Mouse (Mus musculus) forelimb bud, embryonic 11.5 days (tissue): ENCODE data around the gene Iqschfp.

Experiments
- DNase-seq: peaks from one replicate; pipeline ENCODE4 v3.0.0-alpha.2; 2012; ENCODE audit warnings: low read depth, low spot score

The Iqschfp gene

GRCm38 (mm10) chr3:68421849-68422248 is 529.8 kb downstream of the Iqschfp start:
- DNase-seq, result no peak

GRCm38 (mm10) chr3:68428081-68428480 is 536.0 kb downstream of the Iqschfp start:
- DNase-seq, result no peak

GRCm38 (mm10) chr3:68434435-68434834 is 542.4 kb downstream of the Iqschfp start:
- no peak for DNase-seq

- DNase-seq, result no peak
These were observed 542.9 kb downstream of the Iqschfp start for GRCm38 (mm10) chr3:68434897-68435296.

DNA sequence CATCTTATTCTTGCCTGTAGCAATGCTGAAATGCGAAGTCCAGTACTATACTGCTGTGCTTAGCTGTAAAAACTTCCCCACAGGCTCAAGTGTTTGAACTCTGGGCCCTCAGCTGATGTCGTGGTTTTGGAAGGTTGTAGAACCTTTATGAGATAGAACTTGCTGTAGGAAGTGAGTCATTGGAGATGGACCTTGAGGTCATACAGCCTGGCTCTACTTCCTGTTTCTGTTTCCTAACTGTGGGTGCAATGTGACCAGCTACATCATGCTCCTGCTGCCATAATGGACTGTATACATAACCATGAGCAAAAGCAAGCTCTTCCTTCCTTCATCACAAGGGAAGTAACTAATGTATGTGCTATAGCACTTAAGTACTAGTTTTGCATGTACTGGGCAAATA is 556.4 kb downstream of the Iqschfp start:
- DNase-seq, result no peak

DNA sequence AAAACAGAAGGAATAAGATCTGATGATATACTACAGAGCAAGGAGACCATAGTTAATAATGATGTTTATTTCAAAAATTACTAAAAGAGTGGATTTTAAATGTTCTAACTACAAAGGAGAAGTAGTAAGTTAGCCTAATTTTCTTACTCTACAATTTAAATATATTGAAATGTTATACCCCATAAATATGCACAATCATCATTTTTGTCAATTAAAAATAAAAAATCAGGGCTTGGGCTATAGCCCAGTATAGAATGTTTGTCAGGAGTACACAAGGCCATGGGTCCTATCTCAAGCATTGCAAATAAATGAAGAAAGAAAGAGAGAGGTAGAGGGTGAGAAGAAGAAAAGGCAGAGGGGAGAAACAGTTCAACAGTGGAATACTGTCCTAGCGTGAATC is 559.6 kb downstream of the Iqschfp start:
- no peak for DNase-seq

DNA sequence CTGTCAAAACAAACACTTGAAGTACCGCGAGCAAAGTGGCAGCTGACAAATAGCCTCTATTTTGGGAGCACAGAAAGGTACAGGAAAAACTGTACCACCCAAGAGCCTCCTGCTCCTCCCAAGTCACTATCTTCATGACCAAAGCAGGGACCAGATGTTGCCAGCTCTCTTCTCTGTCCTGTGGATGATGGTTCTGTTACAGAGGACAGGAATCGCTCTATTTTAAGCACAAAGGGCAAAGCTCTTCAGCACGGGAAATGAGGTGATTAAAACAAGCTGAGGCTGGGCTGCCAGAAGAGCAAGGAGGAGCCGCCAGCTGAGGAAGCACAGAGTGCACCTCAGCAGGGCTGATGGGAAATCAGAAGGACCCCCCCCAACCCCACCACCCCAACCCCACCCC is 561.2 kb downstream of the Iqschfp start:
- peak; percentile 51 for DNase-seq

DNA sequence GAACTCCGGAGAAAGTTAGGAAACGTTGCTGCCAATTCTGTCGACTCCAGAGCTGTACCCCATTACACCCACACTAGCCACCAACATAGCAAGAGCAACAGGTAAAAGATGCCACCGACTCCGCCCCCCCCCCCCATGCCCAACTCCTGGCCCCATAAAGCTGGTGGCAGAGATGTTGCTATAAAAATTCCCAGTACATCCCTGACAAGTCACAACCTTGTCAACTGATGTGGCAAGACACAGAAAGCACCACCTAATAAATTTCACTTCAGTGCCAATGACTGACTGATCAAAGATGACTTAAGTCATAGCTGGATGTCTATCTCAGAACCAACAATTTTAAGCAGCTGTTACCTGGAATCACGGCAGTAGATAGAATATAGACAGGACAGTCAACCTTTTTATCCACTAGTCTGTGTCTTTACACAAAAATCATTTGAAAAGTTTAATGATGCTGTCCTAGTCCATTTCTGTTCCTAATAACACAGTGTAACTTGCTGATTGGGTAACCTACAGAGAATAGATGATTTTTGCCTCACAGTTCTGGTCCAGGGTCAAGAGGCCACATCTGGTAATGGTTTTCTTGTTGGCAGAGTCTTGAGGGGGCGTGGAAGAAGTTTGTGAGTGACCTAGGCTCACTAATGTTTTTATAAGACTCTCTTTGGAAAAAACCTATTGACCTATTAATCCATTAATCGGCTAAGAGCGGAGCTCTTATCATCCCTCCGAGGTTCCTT is 561.9 kb downstream of the Iqschfp start:
- peak; percentile 68 for DNase-seq

- no peak for DNase-seq
These were observed 574.6 kb downstream of the Iqschfp start for GRCm38 (mm10) chr3:68466643-68467042.

DNA sequence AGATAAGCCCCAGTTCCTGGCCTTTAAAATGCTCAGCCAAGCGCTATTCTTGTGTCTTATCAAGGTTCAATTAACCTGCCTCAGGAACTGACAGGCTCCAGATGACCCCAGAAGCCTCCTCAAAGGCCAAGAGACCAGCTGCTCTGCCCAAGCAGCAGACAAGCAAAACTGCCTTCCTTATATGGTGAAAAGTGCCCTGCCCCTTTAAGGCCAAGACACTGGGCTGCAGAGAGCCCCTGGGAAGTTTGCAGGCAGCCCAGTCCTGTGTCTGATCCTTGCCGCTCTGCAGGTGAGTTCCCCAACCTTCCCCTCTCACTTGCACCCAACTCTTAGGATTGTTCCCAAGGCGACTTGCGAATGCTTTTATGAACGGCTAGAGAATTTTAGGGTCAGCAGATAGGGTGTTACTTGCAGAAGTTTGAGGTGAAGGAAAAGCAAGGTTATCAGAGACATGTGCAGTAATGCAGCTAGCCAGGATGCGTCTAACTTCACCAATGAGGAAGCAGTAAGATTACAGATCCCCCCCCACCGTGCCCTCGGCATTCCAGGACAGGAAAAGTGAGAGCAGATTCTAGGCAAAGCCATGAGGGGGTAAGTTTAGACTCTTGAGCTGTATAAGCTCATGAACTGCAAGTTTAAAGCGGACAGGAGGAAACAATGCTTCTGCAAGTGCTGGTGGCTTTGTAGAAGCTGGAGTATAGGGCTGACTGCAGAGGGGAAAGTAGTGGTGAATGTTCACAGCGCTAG is 576.1 kb downstream of the Iqschfp start:
- DNase-seq, result no peak

DNA sequence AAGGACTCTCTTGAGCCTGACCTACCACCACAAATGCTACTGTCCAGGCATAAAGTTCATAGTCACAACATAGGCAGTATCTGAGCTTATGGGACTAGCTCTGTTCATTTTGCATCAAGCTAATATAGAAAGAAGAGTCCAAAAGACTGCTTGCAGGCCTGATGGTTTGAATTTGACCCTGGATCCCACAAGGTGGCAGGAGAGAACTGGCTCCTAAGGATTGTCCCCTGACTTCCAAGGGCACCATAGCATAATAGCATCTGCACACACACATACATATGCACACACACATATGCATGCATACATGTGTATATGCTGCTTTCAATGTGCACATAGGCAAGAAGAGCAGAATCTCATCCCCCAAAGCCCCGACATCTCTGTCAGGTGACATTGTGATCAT is 577.6 kb downstream of the Iqschfp start:
- no peak for DNase-seq

DNA sequence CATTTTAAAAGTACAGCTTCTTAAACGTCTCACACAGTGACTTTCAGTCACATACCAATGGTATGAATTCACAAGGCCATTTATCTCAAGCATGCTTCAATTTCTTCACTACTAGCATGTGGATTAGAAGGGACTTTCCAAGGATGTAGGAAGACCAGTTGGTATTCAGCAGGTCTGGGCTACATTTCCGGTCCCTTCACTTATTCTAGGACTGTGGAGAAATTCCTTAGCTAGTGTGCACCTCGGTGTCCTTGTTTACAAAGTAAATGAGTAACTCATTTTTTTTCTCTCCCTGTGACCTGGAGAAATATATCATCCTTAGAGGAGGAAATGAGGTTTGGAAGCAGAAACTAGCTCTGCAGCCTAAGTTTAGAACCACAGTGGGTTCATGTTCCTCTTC is 578.0 kb downstream of the Iqschfp start:
- no peak for DNase-seq

DNA sequence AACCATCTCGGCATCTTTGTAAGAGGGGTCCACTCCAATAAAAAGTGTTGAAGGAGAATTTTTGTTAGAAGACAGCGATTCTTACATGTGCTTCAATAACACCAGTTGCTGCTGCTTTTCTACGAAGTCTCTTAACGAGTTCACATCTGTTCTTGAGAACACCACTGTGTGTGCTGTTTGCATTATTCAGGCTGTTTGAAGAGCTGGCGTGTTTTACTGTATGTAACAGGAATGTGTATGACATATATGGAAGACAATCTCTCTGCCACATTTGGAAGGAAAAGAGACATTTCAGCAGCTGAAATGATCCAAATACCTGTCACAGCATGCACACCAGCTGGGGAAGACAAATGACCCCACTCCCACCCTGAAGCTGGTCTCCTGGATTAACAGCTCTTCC is 578.6 kb downstream of the Iqschfp start:
- DNase-seq, result no peak

GRCm38 (mm10) chr3:68476336-68476735 is 584.3 kb downstream of the Iqschfp start:
- no peak for DNase-seq

- no peak for DNase-seq
These were observed 585.4 kb downstream of the Iqschfp start for GRCm38 (mm10) chr3:68477478-68477877.

- DNase-seq, result no peak
These were observed 587.2 kb downstream of the Iqschfp start for GRCm38 (mm10) chr3:68479266-68479665.

- no peak for DNase-seq
These were observed 591.5 kb downstream of the Iqschfp start for GRCm38 (mm10) chr3:68483517-68483916.

DNA sequence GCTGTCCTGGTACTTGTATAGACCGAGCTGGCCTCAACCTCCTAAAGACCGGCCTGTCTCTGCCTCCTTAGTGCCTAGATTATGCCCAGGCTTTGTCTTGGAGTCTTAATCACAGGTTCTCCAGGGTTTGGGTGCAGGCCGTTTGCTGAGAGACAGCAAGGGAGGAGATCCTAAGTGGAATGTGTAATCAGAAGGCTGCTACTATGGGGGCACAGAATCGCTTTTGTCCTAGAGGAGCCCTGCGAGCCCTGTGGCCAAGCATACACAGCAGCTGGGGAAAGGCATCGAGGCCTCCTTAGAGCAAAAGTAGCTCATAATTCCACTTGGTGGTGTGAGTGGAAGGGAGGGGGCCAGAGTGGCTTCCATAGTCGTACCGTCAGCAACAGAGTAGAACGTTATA is 592.0 kb downstream of the Iqschfp start:
- no peak for DNase-seq

GRCm38 (mm10) chr3:68484561-68484960 is 592.5 kb downstream of the Iqschfp start:
- DNase-seq, result no peak

DNA sequence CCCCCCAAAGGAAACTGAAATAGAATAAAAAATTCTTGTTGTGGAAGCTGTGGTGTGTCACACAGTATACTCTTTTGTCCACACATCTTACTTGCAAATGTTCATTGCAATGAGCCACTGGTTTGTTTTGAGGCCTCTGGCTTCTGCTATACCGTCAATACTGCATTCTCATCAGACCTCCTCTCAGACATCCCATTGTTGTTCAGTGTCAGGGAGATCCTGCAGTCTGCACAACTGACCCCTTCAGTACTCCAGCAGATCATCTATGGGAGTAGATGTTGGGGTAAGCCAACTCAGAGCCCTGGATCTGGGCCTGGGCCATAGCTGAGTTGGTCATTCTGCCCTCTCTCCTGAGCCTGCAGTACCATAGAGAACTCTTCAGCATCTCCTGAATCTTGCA is 595.6 kb downstream of the Iqschfp start:
- DNase-seq, result no peak

DNA sequence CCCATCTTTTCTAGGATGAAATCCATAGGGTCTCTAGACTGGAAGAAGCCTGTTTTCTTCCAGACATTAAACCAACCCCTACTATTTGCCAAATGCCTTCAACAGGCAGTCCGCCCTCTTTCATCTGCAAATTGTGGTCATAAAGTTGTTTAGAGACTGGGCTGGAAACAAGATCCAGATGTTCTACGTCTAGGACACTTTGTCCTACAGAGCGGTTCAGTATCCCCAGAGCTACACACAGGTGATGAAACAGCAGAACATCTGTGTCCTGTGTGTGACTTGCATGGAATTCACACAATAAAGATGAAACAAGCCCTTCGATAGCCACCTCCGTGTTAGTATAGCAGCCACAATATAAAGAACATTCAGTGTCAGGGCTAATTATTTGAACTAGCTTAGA is 596.3 kb downstream of the Iqschfp start:
- DNase-seq, result peak; percentile 85

- no peak for DNase-seq
These were observed 599.5 kb downstream of the Iqschfp start for GRCm38 (mm10) chr3:68491516-68491915.

- no peak for DNase-seq
These were observed 600.0 kb downstream of the Iqschfp start for GRCm38 (mm10) chr3:68492066-68492465.
